Mouse (Mus musculus) testis, postnatal 10 days (tissue): Measurements from ENCODE around the gene Fos.

Experiments
- DNase-seq: peaks from one replicate; pipeline ENCODE4 v3.0.0; 2021; ENCODE audit warnings: low spot score

Fos gene

GRCm38 (mm10) chr12:85461913-85462663 lies 11.6 kb upstream of the Fos start:
- no peak for DNase-seq

- no peak for DNase-seq
Observed at GRCm38 (mm10) chr12:85462802-85463201, 10.9 kb upstream of the Fos start.

GRCm38 (mm10) chr12:85464431-85464830 lies 9.3 kb upstream of the Fos start:
- no peak for DNase-seq

GRCm38 (mm10) chr12:85464902-85465301 lies 8.8 kb upstream of the Fos start:
- no peak for DNase-seq

GRCm38 (mm10) chr12:85467854-85468253 lies 5.8 kb upstream of the Fos start:
- no peak for DNase-seq

GRCm38 (mm10) chr12:85468666-85469065 lies 5.0 kb upstream of the Fos start:
- DNase-seq = no peak

GRCm38 (mm10) chr12:85471920-85472655 lies 1.6 kb upstream of the Fos start:
- DNase-seq = peak; percentile 74

GRCm38 (mm10) chr12:85472656-85473410 lies 857 bp upstream of the Fos start:
- DNase-seq = peak; percentile 54

GRCm38 (mm10) chr12:85474298-85475231 lies 875 bp downstream of the Fos start:
- peak; percentile 57 for DNase-seq

- DNase-seq = no peak
Observed at GRCm38 (mm10) chr12:85475232-85475919, 1.7 kb downstream of the Fos start.

- no peak for DNase-seq
Observed at GRCm38 (mm10) chr12:85475920-85476828, 2.5 kb downstream of the Fos start.

- DNase-seq = no peak
Observed at GRCm38 (mm10) chr12:85477219-85477618, 3.5 kb downstream of the Fos start.

GRCm38 (mm10) chr12:85477804-85478203 lies 4.1 kb downstream of the Fos start:
- DNase-seq = no peak

- no peak for DNase-seq
Observed at GRCm38 (mm10) chr12:85478696-85479095, 5.0 kb downstream of the Fos start.

- DNase-seq = peak; percentile 52
Observed at GRCm38 (mm10) chr12:85479190-85479589, 5.5 kb downstream of the Fos start.

GRCm38 (mm10) chr12:85483155-85483554 lies 9.5 kb downstream of the Fos start:
- DNase-seq = no peak

GRCm38 (mm10) chr12:85484655-85485054 lies 11.0 kb downstream of the Fos start:
- DNase-seq = no peak

- DNase-seq = peak; percentile 99
Observed at GRCm38 (mm10) chr12:85485890-85486765, 12.4 kb downstream of the Fos start.

- peak; percentile 63 for DNase-seq
Observed at GRCm38 (mm10) chr12:85486766-85487069, 13.0 kb downstream of the Fos start.
